Mouse (Mus musculus): Measurements from ENCODE around the gene Dmkn. TPM values are rescaled to one million over a fixed set of nuclear protein-coding genes. Genes with fewer than 3 reads are reported as not detected.
"Not testable (repeated sequence)": the region's sequence is repeated elsewhere in the genome, so short reads cannot be mapped to it uniquely, and the experiment has no call there.

Dmkn gene
- total RNA-seq, 4 experiments from 2014 or later: 0.84 to 1.5 (median 0.95) TPM; not detected in 1

DNA sequence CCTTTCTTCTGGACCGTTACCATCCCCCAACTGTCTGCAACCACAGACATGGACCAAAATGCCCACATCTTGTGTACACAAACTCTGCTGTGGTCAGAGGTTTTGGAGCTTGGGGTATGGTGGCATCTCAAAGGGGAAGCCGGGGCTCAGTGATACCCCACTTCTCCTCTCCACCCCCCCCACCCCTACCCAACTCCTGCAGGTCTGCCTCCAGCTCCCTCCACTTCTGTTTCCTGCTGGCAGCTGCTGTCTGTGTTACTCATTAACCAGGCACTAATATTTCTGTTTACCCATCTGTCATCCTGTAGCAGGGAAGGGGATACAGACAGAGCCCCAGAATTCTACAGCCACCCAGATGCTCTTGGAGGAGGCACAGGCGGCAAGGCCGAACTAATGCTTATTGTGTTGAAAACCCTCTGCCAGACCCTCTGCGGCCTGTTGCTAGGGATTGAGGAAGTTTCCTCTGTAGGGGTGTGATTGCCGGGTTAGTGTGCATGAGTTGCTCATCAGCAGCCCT, 48.8 kb downstream of the Dmkn start:
- peak; percentile 11 to 17 for DNase-seq (ENCODE audit: low spot score in 2 of 2)

DNA sequence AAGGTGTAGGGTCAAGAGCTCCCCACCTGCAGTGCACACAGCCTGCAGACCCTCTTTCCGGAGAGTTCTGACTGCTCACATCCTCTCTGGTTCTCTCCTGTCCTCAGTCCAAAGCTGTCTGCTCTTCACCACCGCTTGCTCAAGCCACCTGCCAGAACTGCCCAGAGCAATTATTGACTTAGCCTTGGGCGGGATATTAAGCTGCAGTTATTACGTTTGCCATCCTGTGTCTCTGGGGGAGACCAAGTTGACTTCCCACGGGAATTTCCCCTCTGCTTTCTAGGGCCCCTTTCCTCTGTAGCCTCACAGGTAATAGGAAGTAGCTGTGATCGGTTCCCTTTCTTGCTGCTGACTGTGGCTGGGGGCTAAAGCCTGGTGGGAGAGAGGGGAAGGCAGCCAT, 56.6 kb downstream of the Dmkn start:
- no peak for DNase-seq (ENCODE audit: low spot score in 2 of 2)

GRCm38 (mm10) chr7:30820854-30821445, 57.4 kb downstream of the Dmkn start:
- no peak for DNase-seq (ENCODE audit: low spot score in 2 of 2)

DNA sequence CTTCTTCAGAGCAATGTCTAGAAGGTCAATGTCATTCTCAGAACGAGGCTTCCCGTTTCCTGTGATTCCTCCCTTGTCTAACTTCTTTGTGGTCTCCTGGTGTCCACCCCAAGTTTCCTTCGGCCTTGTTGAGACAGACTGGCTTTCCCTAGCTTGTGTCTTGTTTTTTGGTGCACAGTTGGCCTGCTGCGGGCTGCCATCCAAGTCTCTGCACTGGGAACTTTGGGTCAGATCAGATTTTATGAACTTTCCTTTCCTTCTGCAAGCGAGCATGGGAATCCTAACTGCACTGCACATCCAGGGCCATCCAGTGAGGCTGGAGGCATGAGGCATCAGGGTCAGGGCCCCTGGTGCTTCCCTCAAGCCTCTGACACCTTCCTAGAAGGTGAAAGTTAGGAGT, 58.0 kb downstream of the Dmkn start:
- no peak for DNase-seq (ENCODE audit: low spot score in 2 of 2)

DNA sequence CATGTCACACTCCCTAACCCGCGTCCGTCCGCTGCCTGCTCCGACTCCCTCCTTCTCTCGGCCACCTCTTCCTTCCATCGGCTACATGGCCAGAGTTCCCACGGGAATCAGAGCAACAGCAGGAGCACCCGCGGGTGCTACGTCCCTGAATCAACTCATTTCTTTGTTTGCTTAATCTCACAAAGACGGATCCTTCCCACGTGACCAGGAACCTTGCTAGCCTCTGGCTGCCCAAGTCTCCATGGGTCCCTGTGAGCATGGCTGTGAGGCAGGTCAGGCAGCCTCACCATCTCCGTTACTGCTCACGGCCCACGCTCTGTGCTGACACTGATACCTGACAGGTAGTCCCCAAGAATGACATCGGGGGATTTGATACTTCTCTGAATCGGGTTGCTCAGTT, 60.1 kb downstream of the Dmkn start, which contains the start of gene Ffar2:
Gene Ffar2 (minus strand): TSS at position 101 of the 400 bp plus-strand sequence.
- no peak for DNase-seq (ENCODE audit: low spot score in 2 of 2)

GRCm38 (mm10) chr7:30824306-30824705, 60.8 kb downstream of the Dmkn start:
- DNase-seq (ENCODE audit: low spot score in 2 of 2): no peak

DNA sequence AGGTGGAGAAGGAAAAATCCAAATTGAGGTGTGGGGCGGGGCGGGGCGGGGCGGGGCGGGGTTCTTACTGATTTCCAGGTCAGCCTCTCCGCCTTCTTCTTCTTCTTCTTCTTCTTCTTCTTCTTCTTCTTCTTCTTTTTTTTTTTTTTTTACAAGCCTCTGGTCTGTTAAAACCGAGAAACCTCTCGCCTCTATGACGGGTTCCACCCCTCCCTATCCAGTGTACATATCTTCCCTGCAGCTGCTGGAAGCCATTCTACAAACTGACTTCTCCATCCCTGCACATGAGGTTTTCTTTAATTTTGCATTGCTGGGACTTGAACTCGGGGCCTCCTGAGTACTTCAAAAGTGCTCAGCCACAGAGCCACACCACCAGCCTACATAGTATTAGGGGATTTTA, 63.1 kb downstream of the Dmkn start:
- no peak for DNase-seq (ENCODE audit: low spot score in 2 of 2)

GRCm38 (mm10) chr7:30828871-30829270, 65.3 kb downstream of the Dmkn start:
- DNase-seq (ENCODE audit: low spot score in 2 of 2): not testable (repeated sequence)

DNA sequence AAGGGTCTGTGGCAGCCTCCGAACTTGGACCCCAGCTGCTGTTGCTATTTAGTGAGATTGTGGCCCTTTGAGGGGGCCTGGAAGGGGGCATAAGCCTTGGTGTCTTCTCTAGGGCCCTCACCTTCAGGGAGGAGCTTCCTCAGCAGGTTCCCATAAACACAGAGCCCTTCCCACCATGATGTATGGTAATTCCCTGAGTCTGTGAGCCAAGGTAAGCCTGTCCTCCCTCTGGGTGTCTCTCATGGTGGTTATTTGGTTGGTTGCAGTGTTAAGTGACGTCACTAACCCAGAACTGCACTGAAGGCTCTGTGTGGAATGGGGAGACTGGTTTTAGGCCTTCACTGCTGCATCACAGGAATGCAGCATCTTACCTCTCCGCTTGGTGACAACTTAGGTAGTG, 65.9 kb downstream of the Dmkn start:
- DNase-seq (ENCODE audit: low spot score in 2 of 2): no peak

Other genes with a start within 250 kb of the Dmkn start
- 100 to 1,000 TPM in 3 of 4 experiments, 10 to 100 TPM in 1; 99.8 to 118 (median 110) TPM for gene Arhgap33, start 228.7 kb upstream of the Dmkn start, total RNA-seq (2022)
- 10 to 100 TPM in 1 of 4 experiments, 1 to 10 TPM in 3; 3.2 to 10.3 (median 6.5) TPM for gene Hspb6, start 211.6 kb upstream of the Dmkn start, total RNA-seq (2022)
- 1 to 10 TPM; 4.4 to 8.9 (median 6.1) TPM for gene Proser3, start 211.5 kb upstream of the Dmkn start, total RNA-seq (2022)
- gene Lin37, start 203.9 kb upstream of the Dmkn start, total RNA-seq (2022): 10 to 100 TPM; 41.3 to 54.0 (median 46.9) TPM
- 10 to 100 TPM; 68.2 to 81.1 (median 78.7) TPM for gene U2af1l4, start 200.5 kb upstream of the Dmkn start, total RNA-seq (2022)
- gene Gm49396, start 200.4 kb upstream of the Dmkn start, total RNA-seq (2022): 10 to 100 TPM in 2 of 4 experiments, 1 to 10 TPM in 2; 6.3 to 14.8 (median 11.1) TPM
- gene Psenen, start 200.1 kb upstream of the Dmkn start, total RNA-seq (2022): 10 to 100 TPM; 85.9 to 91.0 (median 88.4) TPM
- 1 to 10 TPM; 4.0 to 5.7 (median 4.6) TPM for gene Igflr1, start 198.3 kb upstream of the Dmkn start, total RNA-seq (2022)
- gene Kmt2b, start 175.0 kb upstream of the Dmkn start, total RNA-seq (2022): 10 to 100 TPM; 44.1 to 60.2 (median 56.1) TPM
- gene Zbtb32, start 164.8 kb upstream of the Dmkn start, total RNA-seq (2022): not detected
- gene Upk1a, start 150.9 kb upstream of the Dmkn start, total RNA-seq (2022): 1 to 10 TPM in 1 of 4 experiments, under 1 TPM in 2, not detected in 1; 0.39 to 1.2 (median 0.89) TPM
- 100 to 1,000 TPM; 631 to 661 (median 651) TPM for gene Cox6b1, start 137.6 kb upstream of the Dmkn start, total RNA-seq (2022)
- not detected for gene Etv2, start 127.9 kb upstream of the Dmkn start, total RNA-seq (2022)
- gene Rbm42, start 113.4 kb upstream of the Dmkn start, total RNA-seq (2022): 10 to 100 TPM; 61.9 to 71.5 (median 70.1) TPM
- 1 to 10 TPM; 5.7 to 8.3 (median 6.8) TPM for gene Haus5, start 98.8 kb upstream of the Dmkn start, total RNA-seq (2022)
- not detected for gene Pmis2, start 92.2 kb upstream of the Dmkn start, total RNA-seq (2022)
- not detected for gene 2200002J24Rik, start 64.8 kb upstream of the Dmkn start, total RNA-seq (2022)
- 1 to 10 TPM; 1.1 to 2.1 (median 1.6) TPM for gene Atp4a, start 51.5 kb upstream of the Dmkn start, total RNA-seq (2022)
- 100 to 1,000 TPM; 110 to 119 (median 116) TPM for gene Tmem147, start 34.2 kb upstream of the Dmkn start, total RNA-seq (2022)
- gene Gapdhs, start 20.1 kb upstream of the Dmkn start, total RNA-seq (2022): not detected
- gene Sbsn, start 12.3 kb upstream of the Dmkn start, total RNA-seq (2022): 10 to 100 TPM in 1 of 4 experiments, 1 to 10 TPM in 3; 7.8 to 11.8 (median 8.4) TPM
- not detected for gene Krtdap, start 24.1 kb downstream of the Dmkn start, total RNA-seq (2022)
- gene Ffar2, start 60.0 kb downstream of the Dmkn start, total RNA-seq (2022): under 1 TPM in 1 of 4 experiments, not detected in 3; 0.20 TPM
- not detected for gene Ffar3, start 92.4 kb downstream of the Dmkn start, total RNA-seq (2022)
- gene Ffar1, start 97.8 kb downstream of the Dmkn start, total RNA-seq (2022): not detected
- 1 to 10 TPM in 2 of 4 experiments, not detected in 2; 1.1 to 1.6 TPM for gene Cd22, start 116.6 kb downstream of the Dmkn start, total RNA-seq (2022)
- 100 to 1,000 TPM; 151 to 226 (median 183) TPM for gene Mag, start 151.1 kb downstream of the Dmkn start, total RNA-seq (2022)
- gene Hamp2, start 160.9 kb downstream of the Dmkn start, total RNA-seq (2022): not detected
- not detected for gene Hamp, start 180.3 kb downstream of the Dmkn start, total RNA-seq (2022)
- gene Usf2, start 193.0 kb downstream of the Dmkn start, total RNA-seq (2022): 100 to 1,000 TPM; 118 to 123 (median 120) TPM
- 1 to 10 TPM; 5.1 to 9.0 (median 6.0) TPM for gene Lsr, start 209.7 kb downstream of the Dmkn start, total RNA-seq (2022)
- under 1 TPM in 1 of 4 experiments, not detected in 3; 0.21 TPM for gene Fam187b, start 210.0 kb downstream of the Dmkn start, total RNA-seq (2022)

Measured in layer of hippocampus, adult 8-10 months (tissue).